Mouse (Mus musculus): ENCODE measurements around the gene Mfsd1. TPM values are rescaled to one million over a fixed set of nuclear protein-coding genes. Genes with fewer than 3 reads are reported as not detected.
A peak's percentile ranks its signal among the peaks of the same experiment; 100 is the strongest.

Mfsd1 gene
- polyA plus RNA-seq, 1 experiment = not detected

- TF ChIP-seq CTCF (IDR thresholded peaks at IDR 0.05; ENCODE audit: insufficient read depth, low read depth, low read length) = no peak
- TF ChIP-seq POLR2A (IDR thresholded peaks at IDR 0.05; ENCODE audit: insufficient read depth, low read depth, low read length) = no peak
- H3K4me1 ChIP-seq (ENCODE audit: control insufficient read depth, insufficient read depth, low read length) = no peaks in the 10 kb centered on the region
- no peak overlapping the region for H3K4me3 ChIP-seq (ENCODE audit: insufficient read depth, low read depth, low read length)
- no peak overlapping the region for H3K27ac ChIP-seq (ENCODE audit: insufficient read depth, low read depth, low read length)
- 35% methylated on average over 5 of the region's 5 CpGs for WGBS
These were observed 17.7 kb upstream of the Mfsd1 start for GRCm38 (mm10) chr3:67564731-67565357.

DNA sequence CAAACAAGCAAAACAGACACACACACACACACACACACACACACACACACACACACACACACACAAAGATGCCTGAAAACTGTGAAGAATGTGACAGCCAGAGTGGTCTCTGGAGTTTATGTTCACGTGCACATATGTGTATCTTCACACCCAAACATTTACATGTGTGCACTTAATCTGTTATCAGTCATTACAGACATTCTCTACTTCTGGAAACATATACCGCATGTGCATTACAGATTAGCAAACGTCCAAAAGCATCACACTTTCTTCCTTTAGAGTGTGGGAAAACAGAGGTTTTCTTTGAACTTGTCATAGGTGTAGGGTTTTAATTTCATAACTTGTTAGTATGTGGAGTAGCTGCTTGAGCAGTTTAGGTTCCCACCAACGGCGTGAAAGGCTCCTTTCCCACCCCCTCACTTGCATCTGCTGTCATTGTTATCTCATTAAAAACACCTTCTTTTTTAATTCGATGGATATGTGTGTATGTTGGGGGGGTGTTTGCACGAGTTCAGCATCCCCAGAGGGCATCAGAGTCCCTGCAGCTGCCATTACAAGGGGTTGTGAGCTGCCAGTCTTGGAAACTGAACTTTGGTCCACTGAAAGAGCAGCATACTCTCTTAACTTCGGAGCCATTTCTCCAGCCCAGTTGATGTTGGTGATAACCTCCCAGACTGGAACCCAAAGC, 16.9 kb upstream of the Mfsd1 start:
- H3K4me3 ChIP-seq (ENCODE audit: insufficient read depth, low read depth, low read length) = no peak overlapping the region
- H3K4me1 ChIP-seq (ENCODE audit: control insufficient read depth, insufficient read depth, low read length) = no peaks in the 10 kb centered on the region
- no peak overlapping the region for H3K27ac ChIP-seq (ENCODE audit: insufficient read depth, low read depth, low read length)
- 70% methylated on average over 8 of the region's 8 CpGs for WGBS
- TF ChIP-seq POLR2A (IDR thresholded peaks at IDR 0.05; ENCODE audit: insufficient read depth, low read depth, low read length) = no peak
- TF ChIP-seq CTCF (IDR thresholded peaks at IDR 0.05; ENCODE audit: insufficient read depth, low read depth, low read length) = no peak

GRCm38 (mm10) chr3:67568015-67568618, 14.4 kb upstream of the Mfsd1 start:
- H3K27ac ChIP-seq (ENCODE audit: insufficient read depth, low read depth, low read length) = no peak overlapping the region

GRCm38 (mm10) chr3:67572918-67573317, 9.6 kb upstream of the Mfsd1 start:
- TF ChIP-seq POLR2A (IDR thresholded peaks at IDR 0.05; ENCODE audit: insufficient read depth, low read depth, low read length) = no peak
- TF ChIP-seq CTCF (IDR thresholded peaks at IDR 0.05; ENCODE audit: insufficient read depth, low read depth, low read length) = no peak
- H3K4me1 ChIP-seq (ENCODE audit: control insufficient read depth, insufficient read depth, low read length) = no peaks in the 10 kb centered on the region
- H3K4me3 ChIP-seq (ENCODE audit: insufficient read depth, low read depth, low read length) = no peak overlapping the region
- 66% methylated on average over 4 of the region's 4 CpGs for WGBS
- H3K27ac ChIP-seq (ENCODE audit: insufficient read depth, low read depth, low read length) = no peak overlapping the region

More at GRCm38 (mm10) chr3:67568015-67568618, 14.4 kb upstream of the Mfsd1 start:
- Histone ChIP-seq H3K4me3 (ENCODE audit: insufficient read depth, low read depth, low read length) (no peak overlapping the region), H3K4me1 (ENCODE audit: control insufficient read depth, insufficient read depth, low read length) (no peaks in the 10 kb centered on the region)
- TF ChIP-seq CTCF (IDR thresholded peaks at IDR 0.05; ENCODE audit: insufficient read depth, low read depth, low read length) (peak; percentile 62), POLR2A (IDR thresholded peaks at IDR 0.05; ENCODE audit: insufficient read depth, low read depth, low read length) (no peak)
- 17% methylated on average over 17 of the region's 17 CpGs for WGBS

DNA sequence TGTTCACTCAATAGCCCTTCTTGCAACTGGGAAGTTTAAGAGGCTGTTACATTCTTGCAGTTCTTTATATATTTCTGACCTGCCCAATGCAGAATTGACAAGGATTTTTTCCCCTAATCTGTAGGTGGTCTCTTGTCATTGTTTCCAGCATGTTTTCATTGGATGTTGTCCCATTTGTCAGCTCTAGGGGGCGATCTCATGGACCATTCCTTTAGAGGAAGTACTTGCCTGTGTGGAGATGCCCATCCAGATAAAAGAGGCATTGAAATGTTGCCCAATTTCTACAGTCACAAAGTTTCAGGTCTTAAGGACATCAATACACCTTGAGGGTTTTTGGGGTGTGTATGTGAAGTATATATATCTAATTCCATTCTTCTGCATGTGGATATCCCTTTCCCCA, 9.0 kb upstream of the Mfsd1 start:
- Histone ChIP-seq H3K27ac (ENCODE audit: insufficient read depth, low read depth, low read length) (no peak overlapping the region), H3K4me3 (ENCODE audit: insufficient read depth, low read depth, low read length) (no peak overlapping the region), H3K4me1 (ENCODE audit: control insufficient read depth, insufficient read depth, low read length) (no peaks in the 10 kb centered on the region)
- TF ChIP-seq POLR2A (IDR thresholded peaks at IDR 0.05; ENCODE audit: insufficient read depth, low read depth, low read length) (no peak), CTCF (IDR thresholded peaks at IDR 0.05; ENCODE audit: insufficient read depth, low read depth, low read length) (no peak)
- WGBS = 0% methylated on average over 1 of the region's 1 CpGs

- no peaks in the 10 kb centered on the region for H3K4me1 ChIP-seq (ENCODE audit: control insufficient read depth, insufficient read depth, low read length)
- H3K27ac ChIP-seq (ENCODE audit: insufficient read depth, low read depth, low read length) = no peak overlapping the region
- 83% methylated on average over 2 of the region's 2 CpGs for WGBS
- TF ChIP-seq CTCF (IDR thresholded peaks at IDR 0.05; ENCODE audit: insufficient read depth, low read depth, low read length) (no peak), POLR2A (IDR thresholded peaks at IDR 0.05; ENCODE audit: insufficient read depth, low read depth, low read length) (no peak)
- no peak overlapping the region for H3K4me3 ChIP-seq (ENCODE audit: insufficient read depth, low read depth, low read length)
These were observed 6.3 kb upstream of the Mfsd1 start for GRCm38 (mm10) chr3:67576248-67576647.

- no peak for TF ChIP-seq POLR2A (IDR thresholded peaks at IDR 0.05; ENCODE audit: insufficient read depth, low read depth, low read length)
- no peak for TF ChIP-seq CTCF (IDR thresholded peaks at IDR 0.05; ENCODE audit: insufficient read depth, low read depth, low read length)
- H3K4me3 ChIP-seq (ENCODE audit: insufficient read depth, low read depth, low read length) = no peak overlapping the region
- no peak overlapping the region for H3K27ac ChIP-seq (ENCODE audit: insufficient read depth, low read depth, low read length)
- H3K4me1 ChIP-seq (ENCODE audit: control insufficient read depth, insufficient read depth, low read length) = no peaks in the 10 kb centered on the region
- 66% methylated on average over 6 of the region's 6 CpGs for WGBS
These were observed 5.8 kb upstream of the Mfsd1 start for GRCm38 (mm10) chr3:67576724-67577123.

GRCm38 (mm10) chr3:67583125-67583845, 744 bp downstream of the Mfsd1 start:
- TF ChIP-seq CTCF (IDR thresholded peaks at IDR 0.05; ENCODE audit: insufficient read depth, low read depth, low read length) = no peak
- TF ChIP-seq POLR2A (IDR thresholded peaks at IDR 0.05; ENCODE audit: insufficient read depth, low read depth, low read length) = no peak
- H3K27ac ChIP-seq (ENCODE audit: insufficient read depth, low read depth, low read length) = no peak overlapping the region
- WGBS = 14% methylated on average over 16 of the region's 16 CpGs
- no peaks in the 10 kb centered on the region; the same call in 1 of the 2 replicates for H3K4me1 ChIP-seq (ENCODE audit: control insufficient read depth, insufficient read depth, low read length)
- peak overlapping the region; percentile 66 for H3K4me3 ChIP-seq (ENCODE audit: insufficient read depth, low read depth, low read length)

DNA sequence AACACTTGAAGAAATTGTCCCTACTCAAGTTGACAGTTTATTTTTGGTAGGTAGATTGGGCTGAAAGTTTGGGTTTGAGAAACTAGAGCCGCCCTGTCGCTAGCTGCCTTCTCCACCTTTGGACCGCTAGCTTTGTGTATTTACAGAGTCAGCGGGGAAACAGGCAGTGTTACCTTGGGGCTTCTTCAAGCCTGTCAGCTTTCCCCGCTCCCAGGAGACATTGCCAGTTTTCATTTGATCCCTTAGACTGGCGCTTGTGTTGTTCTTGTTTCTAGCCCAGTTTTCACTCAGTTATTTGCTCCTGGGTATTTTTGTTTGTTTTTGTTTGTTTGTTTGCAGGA, 1.3 kb downstream of the Mfsd1 start:
- TF ChIP-seq POLR2A (IDR thresholded peaks at IDR 0.05; ENCODE audit: insufficient read depth, low read depth, low read length) (no peak), CTCF (IDR thresholded peaks at IDR 0.05; ENCODE audit: insufficient read depth, low read depth, low read length) (no peak)
- H3K27ac ChIP-seq (ENCODE audit: insufficient read depth, low read depth, low read length) = no peak overlapping the region
- H3K4me1 ChIP-seq (ENCODE audit: control insufficient read depth, insufficient read depth, low read length) = no peaks in the 10 kb centered on the region; the same call in 1 of the 2 replicates
- H3K4me3 ChIP-seq (ENCODE audit: insufficient read depth, low read depth, low read length) = no peak overlapping the region
- 87% methylated on average over 6 of the region's 6 CpGs for WGBS
